Mouse (Mus musculus): Measurements from ENCODE around the gene Hist1h3i. TPM values are rescaled to one million over a fixed set of nuclear protein-coding genes. Genes with fewer than 3 reads are reported as not detected.
A peak's percentile ranks its signal among the peaks of the same experiment; 100 is the strongest.
"Not testable (repeated sequence)": the region's sequence is repeated elsewhere in the genome, so short reads cannot be mapped to it uniquely, and the experiment has no call there.

The Hist1h3i gene
- polyA plus RNA-seq, 1 experiment from 2014 or later = 58.4 TPM

- Histone ChIP-seq H3K36me3 (ENCODE audit: control insufficient read depth, insufficient read depth, low read length) (no peaks in the 10 kb centered on the region), H3K9me3 (ENCODE audit: control insufficient read depth, low read length) (no peaks in the 10 kb centered on the region), H3K4me3 (replicated peaks; ENCODE audit: low read depth, low read length) (peak overlapping the region; percentile 33), H3K27me3 (ENCODE audit: control insufficient read depth, insufficient read depth, low read length) (no peaks in the 10 kb centered on the region), H3K4me2 (ENCODE audit: low read length) (peak overlapping the region; percentile 60), H3K4me1 (ENCODE audit: control insufficient read depth, insufficient read depth, low read length) (peaks cover 19% of the 10 kb centered on the region), H3K27ac (replicated peaks; ENCODE audit: low read depth, low read length) (peak overlapping the region; percentile 77), H3K9ac (replicated peaks; ENCODE audit: low read length) (no peak overlapping the region; the same call in 1 of the 2 replicates)
- DNase-seq (peak; percentile 33), ATAC-seq (ENCODE audit: low FRiP score, low TSS enrichment) (no peak)
- WGBS = 2% methylated on average over 8 of the region's 8 CpGs
Measured at GRCm38 (mm10) chr13:21786189-21786898, 3.2 kb upstream of the Hist1h3i start.

DNA sequence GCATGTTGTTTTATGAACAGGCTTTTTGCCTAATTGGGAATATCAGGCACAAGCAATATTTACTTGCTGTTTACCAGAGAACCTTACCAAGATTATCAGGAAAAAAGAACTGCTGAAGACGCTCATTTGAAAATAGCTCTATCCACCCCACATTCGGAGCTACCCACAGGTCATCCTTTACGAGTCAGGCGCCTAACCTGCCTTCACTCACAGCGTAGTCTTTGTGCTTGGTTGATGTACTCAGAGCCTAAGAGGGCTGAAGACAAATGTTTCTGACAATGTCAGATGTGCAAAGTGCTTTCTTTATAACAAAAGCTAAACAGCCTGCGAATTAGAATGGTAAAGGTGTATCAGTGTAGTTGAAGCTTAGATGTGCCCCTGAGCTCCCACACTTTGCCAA, 1.1 kb upstream of the Hist1h3i start:
- no peak overlapping the region for H3K9ac ChIP-seq (replicated peaks; ENCODE audit: low read length)
- no peak for DNase-seq
- H3K27ac ChIP-seq (replicated peaks; ENCODE audit: low read depth, low read length) = peak overlapping the region; percentile 49
- no peak overlapping the region for H3K4me3 ChIP-seq (replicated peaks; ENCODE audit: low read depth, low read length)
- no peak for ATAC-seq (ENCODE audit: low FRiP score, low TSS enrichment)
- WGBS = 15% methylated on average over 6 of the region's 6 CpGs
- H3K9me3 ChIP-seq (ENCODE audit: control insufficient read depth, low read length) = no peaks in the 10 kb centered on the region
- peaks cover 28% of the 10 kb centered on the region for H3K4me1 ChIP-seq (ENCODE audit: control insufficient read depth, insufficient read depth, low read length)
- peak overlapping the region; percentile 75 for H3K4me2 ChIP-seq (ENCODE audit: low read length)
- no peaks in the 10 kb centered on the region for H3K36me3 ChIP-seq (ENCODE audit: control insufficient read depth, insufficient read depth, low read length)
- H3K27me3 ChIP-seq (ENCODE audit: control insufficient read depth, insufficient read depth, low read length) = no peaks in the 10 kb centered on the region

- H3K4me1 ChIP-seq (ENCODE audit: control insufficient read depth, insufficient read depth, low read length) = peaks cover 28% of the 10 kb centered on the region
- ATAC-seq (ENCODE audit: low FRiP score, low TSS enrichment) = no peak
- peak overlapping the region; percentile 34 for H3K4me3 ChIP-seq (replicated peaks; ENCODE audit: low read depth, low read length)
- H3K9ac ChIP-seq (replicated peaks; ENCODE audit: low read length) = no peak overlapping the region
- H3K4me2 ChIP-seq (ENCODE audit: low read length) = peak overlapping the region; percentile 75
- H3K36me3 ChIP-seq (ENCODE audit: control insufficient read depth, insufficient read depth, low read length) = no peaks in the 10 kb centered on the region
- H3K27ac ChIP-seq (replicated peaks; ENCODE audit: low read depth, low read length) = peak overlapping the region; percentile 49
- DNase-seq = peak; percentile 81
- 1% methylated on average over 9 of the region's 9 CpGs for WGBS
- no peaks in the 10 kb centered on the region for H3K9me3 ChIP-seq (ENCODE audit: control insufficient read depth, low read length)
- no peaks in the 10 kb centered on the region for H3K27me3 ChIP-seq (ENCODE audit: control insufficient read depth, insufficient read depth, low read length)
Measured at GRCm38 (mm10) chr13:21783734-21784161, 578 bp upstream of the Hist1h3i start.

- not testable (repeated sequence) for H3K27me3 ChIP-seq (ENCODE audit: control insufficient read depth, insufficient read depth, low read length); H3K9me3 ChIP-seq (ENCODE audit: control insufficient read depth, low read length); ATAC-seq (ENCODE audit: low FRiP score, low TSS enrichment); H3K36me3 ChIP-seq (ENCODE audit: control insufficient read depth, insufficient read depth, low read length)
- peak overlapping the region; percentile 75 for H3K4me2 ChIP-seq (ENCODE audit: low read length)
- peak overlapping the region; percentile 34 for H3K4me3 ChIP-seq (replicated peaks; ENCODE audit: low read depth, low read length)
- peak; percentile 32 for DNase-seq
- peak overlapping the region; percentile 71 for H3K27ac ChIP-seq (replicated peaks; ENCODE audit: low read depth, low read length)
- peak overlapping the region; percentile 46; the same call in 1 of the 2 replicates for H3K9ac ChIP-seq (replicated peaks; ENCODE audit: low read length)
- WGBS = under 1% methylated on average over 15 of the region's 35 CpGs
- H3K4me1 ChIP-seq (ENCODE audit: control insufficient read depth, insufficient read depth, low read length) = peaks cover 25% of the 10 kb centered on the region
Measured at GRCm38 (mm10) chr13:21782361-21783254, 562 bp downstream of the Hist1h3i start.

GRCm38 (mm10) chr13:21781639-21782038, 1.5 kb downstream of the Hist1h3i start:
- Histone ChIP-seq H3K27ac (replicated peaks; ENCODE audit: low read depth, low read length) (no peak overlapping the region), H3K4me1 (ENCODE audit: control insufficient read depth, insufficient read depth, low read length) (peaks cover 25% of the 10 kb centered on the region), H3K9me3 (ENCODE audit: control insufficient read depth, low read length) (no peaks in the 10 kb centered on the region), H3K4me3 (replicated peaks; ENCODE audit: low read depth, low read length) (no peak overlapping the region), H3K4me2 (ENCODE audit: low read length) (no peak overlapping the region), H3K9ac (replicated peaks; ENCODE audit: low read length) (no peak overlapping the region), H3K36me3 (ENCODE audit: control insufficient read depth, insufficient read depth, low read length) (no peaks in the 10 kb centered on the region), H3K27me3 (ENCODE audit: control insufficient read depth, insufficient read depth, low read length) (no peaks in the 10 kb centered on the region)
- ATAC-seq (ENCODE audit: low FRiP score, low TSS enrichment) = no peak
- no peak for DNase-seq
- WGBS = 93% methylated on average over 1 of the region's 1 CpGs

DNA sequence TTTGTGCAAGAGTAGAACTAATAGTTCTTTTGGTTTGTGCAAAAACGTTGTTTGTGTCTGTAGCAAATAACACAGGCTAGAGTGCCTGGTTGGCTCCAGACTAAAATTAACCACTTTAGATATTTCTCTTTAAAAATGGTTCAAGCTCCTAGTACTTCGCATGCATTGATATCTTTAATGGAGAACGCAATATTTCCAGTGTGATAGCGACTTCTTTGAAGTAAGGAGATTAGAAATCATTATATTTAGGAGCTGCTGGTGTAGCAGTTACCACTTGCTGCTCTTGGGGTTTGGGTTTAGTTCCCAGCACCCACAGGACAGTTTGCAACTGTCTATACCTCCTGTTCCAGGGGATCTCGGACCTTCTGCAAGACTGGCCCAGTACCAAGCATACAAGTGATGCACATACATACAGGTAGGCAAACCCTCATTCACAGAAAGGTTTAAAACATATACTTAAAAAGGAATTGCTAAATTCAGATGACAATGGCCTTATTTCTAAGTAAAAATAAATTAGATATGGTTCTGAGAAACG, 2.1 kb downstream of the Hist1h3i start:
- Histone ChIP-seq H3K36me3 (ENCODE audit: control insufficient read depth, insufficient read depth, low read length) (no peaks in the 10 kb centered on the region), H3K4me3 (replicated peaks; ENCODE audit: low read depth, low read length) (no peak overlapping the region; the same call in 1 of the 2 replicates), H3K9ac (replicated peaks; ENCODE audit: low read length) (no peak overlapping the region; the same call in 1 of the 2 replicates), H3K27me3 (ENCODE audit: control insufficient read depth, insufficient read depth, low read length) (no peaks in the 10 kb centered on the region), H3K9me3 (ENCODE audit: control insufficient read depth, low read length) (no peaks in the 10 kb centered on the region), H3K4me2 (ENCODE audit: low read length) (peak overlapping the region; percentile 82), H3K27ac (replicated peaks; ENCODE audit: low read depth, low read length) (no peak overlapping the region), H3K4me1 (ENCODE audit: control insufficient read depth, insufficient read depth, low read length) (peaks cover 22% of the 10 kb centered on the region)
- DNase-seq (no peak), ATAC-seq (ENCODE audit: low FRiP score, low TSS enrichment) (no peak)
- WGBS = 42% methylated on average over 6 of the region's 6 CpGs

- Histone ChIP-seq H3K4me3 (replicated peaks; ENCODE audit: low read depth, low read length) (peak within 1 kb of the TSS; percentile 48), H3K9ac (replicated peaks; ENCODE audit: low read length) (peak within 1 kb of the TSS; percentile 48), H3K4me2 (ENCODE audit: low read length) (peak within 1 kb of the TSS; percentile 82), H3K9me3 (ENCODE audit: control insufficient read depth, low read length) (no peaks in the 10 kb centered on the region), H3K36me3 (ENCODE audit: control insufficient read depth, insufficient read depth, low read length) (no peaks in the 10 kb centered on the region), H3K27me3 (ENCODE audit: control insufficient read depth, insufficient read depth, low read length) (no peaks in the 10 kb centered on the region), H3K4me1 (ENCODE audit: control insufficient read depth, insufficient read depth, low read length) (peaks cover 19% of the 10 kb centered on the region), H3K27ac (replicated peaks; ENCODE audit: low read depth, low read length) (peak within 1 kb of the TSS; percentile 62)
- DNase-seq = peak; percentile 70
- ATAC-seq (ENCODE audit: low FRiP score, low TSS enrichment) = no peak
- WGBS = under 1% methylated on average over 44 of the region's 44 CpGs
Measured at GRCm38 (mm10) chr13:21779767-21780731, 3.1 kb downstream of the Hist1h3i start, which contains the start of gene Hist1h1b. Hist1h1b (minus strand) TSS chr13:21780625.

Measured in midbrain, embryonic 14.5 days (tissue).